In the genomic region with DNA sequence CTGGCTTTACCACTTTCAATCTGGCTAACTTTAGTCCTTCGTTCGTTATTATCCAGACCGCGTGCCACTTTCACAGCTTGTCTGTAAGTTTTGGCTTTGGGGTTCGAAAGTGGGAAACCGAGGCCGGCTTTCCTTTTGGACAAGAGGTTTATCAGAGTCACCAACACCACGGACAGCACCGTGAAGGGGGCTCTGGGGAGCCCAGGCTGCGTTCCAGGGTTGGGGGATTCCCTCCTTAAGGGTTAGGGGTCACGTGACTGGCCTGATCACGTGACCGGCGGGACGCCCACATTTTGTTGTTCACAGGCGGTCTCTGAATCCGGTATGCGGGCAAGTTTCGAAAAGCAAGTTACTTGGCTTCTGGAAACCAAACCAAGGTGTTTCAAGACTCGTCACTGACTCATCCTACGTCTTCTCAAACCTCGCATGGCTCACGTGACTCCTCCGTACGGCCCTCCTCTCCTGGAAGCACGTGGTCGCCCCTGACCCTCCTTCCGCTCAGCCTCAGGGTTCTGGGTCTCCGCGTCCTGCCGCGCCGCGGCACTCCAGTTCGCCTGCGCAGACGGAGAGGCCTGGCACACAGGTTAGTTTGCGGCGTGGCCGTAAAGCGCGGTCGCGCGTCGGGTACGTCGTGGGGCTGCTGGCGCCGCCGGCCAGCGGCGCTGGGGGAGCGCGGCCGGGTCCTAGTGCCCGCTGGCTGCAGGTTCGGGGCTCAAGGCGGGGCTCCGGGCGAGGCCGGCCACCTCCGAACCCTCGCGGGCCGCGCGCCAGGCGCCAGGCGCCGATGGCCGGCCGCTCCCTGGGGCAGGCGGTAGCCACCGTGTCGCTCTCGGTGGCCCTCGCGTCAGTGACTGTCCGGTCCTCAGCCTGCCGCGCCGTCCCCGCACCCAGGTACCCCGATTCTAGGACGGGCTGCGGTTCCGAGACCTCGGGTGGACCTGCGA, we compare ENCODE assay signal across 8 mouse cellular contexts. TPM values are rescaled to one million over a fixed set of nuclear protein-coding genes. Genes with fewer than 3 reads are reported as not detected.
DNase-seq lines count a peak whose midpoint lies in the region; ATAC-seq and TF ChIP-seq lines count a peak whose summit lies in the region.

TSS of gene Nudt9 (plus strand) at position 51 of the 944 bp plus-strand sequence.

- ATAC-seq in forebrain, embryonic 11.5 days (replicated peaks; ENCODE audit: low FRiP score) = peak; percentile 99
- peak; percentile 96 for ATAC-seq in heart, embryonic 16.5 days (replicated peaks; ENCODE audit: extremely low read depth, insufficient read depth, low FRiP score)
- ATAC-seq in liver, embryonic 15.5 days (ENCODE audit: insufficient read depth) = peak; percentile 92
- ATAC-seq in neural tube, embryonic 12.5 days (ENCODE audit: low FRiP score, low read depth) = peak; percentile 99

- WGBS in forebrain, embryonic 11.5 days = 5% methylated on average over 90 of the region's 90 CpGs
- WGBS in heart, embryonic 16.5 days = 5% methylated on average over 90 of the region's 90 CpGs
- 3% methylated on average over 85 of the region's 90 CpGs for WGBS in liver, embryonic 15.5 days (ENCODE audit: insufficient replicate concordance)
- WGBS in neural tube, embryonic 12.5 days = 6% methylated on average over 90 of the region's 90 CpGs

- TF ChIP-seq POLR2A in CH12.LX (IDR thresholded peaks at IDR 0.05; ENCODE audit: low read depth, low read length) = peak; percentile 81

- H3K27me3 ChIP-seq in CH12.LX (replicated peaks) = no peaks in the 10 kb centered on the region
- H3K27me3 ChIP-seq in forebrain, embryonic 11.5 days (ENCODE audit: control insufficient read depth, insufficient read depth, low read length) = no peaks in the 10 kb centered on the region
- H3K27me3 ChIP-seq in heart, embryonic 16.5 days (ENCODE audit: control insufficient read depth, insufficient read depth, low read length) = no peaks in the 10 kb centered on the region
- H3K27me3 ChIP-seq in liver, embryonic 15.5 days = no peaks in the 10 kb centered on the region
- no peaks in the 10 kb centered on the region for H3K27me3 ChIP-seq in neural tube, embryonic 12.5 days (replicated peaks)

- no peak for TF ChIP-seq CTCF in CH12.LX (conservative IDR thresholded peaks at IDR 0.05 in 1 of 2, IDR thresholded peaks at IDR 0.05 in 1 of 2; ENCODE audit: low read depth in 2 of 2, low read length in 2 of 2)

- TF ChIP-seq EP300 in CH12.LX (IDR thresholded peaks at IDR 0.05; ENCODE audit: low read length) = no peak; the same call in 1 of the 2 replicates

- H3K9me3 ChIP-seq in CH12.LX (replicated peaks; ENCODE audit: low read length) = no peaks in the 10 kb centered on the region
- no peaks in the 10 kb centered on the region for H3K9me3 ChIP-seq in forebrain, embryonic 11.5 days (ENCODE audit: control insufficient read depth, low read length)
- H3K9me3 ChIP-seq in heart, embryonic 16.5 days (replicated peaks; ENCODE audit: control insufficient read depth, low read length) = no peaks in the 10 kb centered on the region
- no peaks in the 10 kb centered on the region for H3K9me3 ChIP-seq in liver, embryonic 15.5 days (replicated peaks)
- no peaks in the 10 kb centered on the region for H3K9me3 ChIP-seq in neural tube, embryonic 12.5 days

- peak within 1 kb of the TSS; percentile 92 for H3K4me2 ChIP-seq in CH12.LX (ENCODE audit: insufficient read depth, low read depth, poor library complexity, severe bottlenecking)
- peak within 1 kb of the TSS; percentile 64 for H3K4me2 ChIP-seq in forebrain, embryonic 11.5 days (ENCODE audit: low read depth, low read length, severe bottlenecking)
- H3K4me2 ChIP-seq in heart, embryonic 16.5 days (ENCODE audit: low read depth, low read length) = peak within 1 kb of the TSS; percentile 92
- peak within 1 kb of the TSS; percentile 90 for H3K4me2 ChIP-seq in liver, embryonic 15.5 days
- peak within 1 kb of the TSS; percentile 68 for H3K4me2 ChIP-seq in neural tube, embryonic 12.5 days (replicated peaks)

- DNase-seq in CH12.LX (ENCODE audit: extremely low read depth) = peak; percentile 98
- DNase-seq in c-Kit-positive CD71-positive TER-119-negative erythroid progenitor cells, embryonic 14.5 days (ENCODE audit: low read depth) = peak; percentile 91
- peak; percentile 97 for DNase-seq in forebrain, embryonic 11.5 days (ENCODE audit: low spot score)
- DNase-seq in kidney, postnatal 36 days = peak; percentile 99
- peak; percentile 98 for DNase-seq in telencephalon, adult 2 months (ENCODE audit: low read depth, low spot score)

- H3K4me3 ChIP-seq in CH12.LX (replicated peaks in 1 of 3; ENCODE audit: low read depth in 2 of 3, low read length in 2 of 3, poor library complexity in 1 of 3) = peak within 1 kb of the TSS; percentile 94 to 99 (median 96)
- peak within 1 kb of the TSS; percentile 76 for H3K4me3 ChIP-seq in forebrain, embryonic 11.5 days (ENCODE audit: low read depth, low read length)
- H3K4me3 ChIP-seq in heart, embryonic 16.5 days (ENCODE audit: low read length) = peak within 1 kb of the TSS; percentile 84
- peak within 1 kb of the TSS; percentile 91 for H3K4me3 ChIP-seq in liver, embryonic 15.5 days (replicated peaks)
- peak within 1 kb of the TSS; percentile 69 for H3K4me3 ChIP-seq in neural tube, embryonic 12.5 days

- H3K36me3 ChIP-seq in CH12.LX (replicated peaks in 1 of 2; ENCODE audit: control insufficient read depth in 1 of 2, insufficient read depth in 1 of 2, low read length in 1 of 2) = peaks cover 5 to 19% of the 10 kb centered on the region in 2 experiments
- H3K36me3 ChIP-seq in forebrain, embryonic 11.5 days (ENCODE audit: control insufficient read depth, insufficient read depth, low read length) = no peaks in the 10 kb centered on the region
- H3K36me3 ChIP-seq in heart, embryonic 16.5 days (ENCODE audit: control insufficient read depth, insufficient read depth) = peaks cover 11% of the 10 kb centered on the region
- H3K36me3 ChIP-seq in liver, embryonic 15.5 days (replicated peaks) = peaks cover 17% of the 10 kb centered on the region
- H3K36me3 ChIP-seq in neural tube, embryonic 12.5 days = peaks cover 11% of the 10 kb centered on the region

- dilution Hi-C loops in CH12.LX (cut with MboI; ENCODE audit: extremely low pct_ligation_motif_present, extremely low pct_unique_long_range_greater_than_20kb, low sequenced_read_pairs) = no loop called here

- peaks cover 9% of the 10 kb centered on the region for H3K79me2 ChIP-seq in CH12.LX (replicated peaks; ENCODE audit: control insufficient read depth, extremely low read depth, insufficient read depth, poor library complexity, severe bottlenecking)

- peak within 1 kb of the TSS; percentile 90 for H3K27ac ChIP-seq in CH12.LX (ENCODE audit: insufficient read depth, low read depth)
- H3K27ac ChIP-seq in forebrain, embryonic 11.5 days (ENCODE audit: low read depth, low read length) = peak within 1 kb of the TSS; percentile 71
- peak within 1 kb of the TSS; percentile 91 for H3K27ac ChIP-seq in heart, embryonic 16.5 days (ENCODE audit: low read length)
- H3K27ac ChIP-seq in liver, embryonic 15.5 days (replicated peaks) = peak within 1 kb of the TSS; percentile 96
- H3K27ac ChIP-seq in neural tube, embryonic 12.5 days = peak within 1 kb of the TSS; percentile 37; the same call in 1 of the 2 replicates

- H3K9ac ChIP-seq in CH12.LX (ENCODE audit: insufficient read depth, low read depth) = peak within 1 kb of the TSS; percentile 95
- H3K9ac ChIP-seq in forebrain, embryonic 11.5 days (ENCODE audit: low read length) = peak within 1 kb of the TSS; percentile 88
- peak within 1 kb of the TSS; percentile 91 for H3K9ac ChIP-seq in heart, embryonic 16.5 days (ENCODE audit: low read length)
- H3K9ac ChIP-seq in liver, embryonic 15.5 days = peak within 1 kb of the TSS; percentile 97
- peak within 1 kb of the TSS; percentile 80 for H3K9ac ChIP-seq in neural tube, embryonic 12.5 days

- in situ Hi-C loops in CH12.LX (cut with MboI; ENCODE audit: low pct_ligation_motif_present, low pct_unique_long_range_greater_than_20kb, low sequenced_read_pairs) = no loop called here

- TF ChIP-seq RAD21 in CH12.LX (IDR thresholded peaks at IDR 0.05; ENCODE audit: low read depth, low read length) = no peak

- H3K4me1 ChIP-seq in CH12.LX (ENCODE audit: control insufficient read depth in 1 of 2, insufficient read depth in 2 of 2) = peaks cover 8 to 44% of the 10 kb centered on the region in 2 experiments
- no peaks in the 10 kb centered on the region; the same call in 1 of the 2 replicates for H3K4me1 ChIP-seq in forebrain, embryonic 11.5 days (replicated peaks; ENCODE audit: control insufficient read depth, insufficient read depth, low read length)
- peaks cover 15% of the 10 kb centered on the region for H3K4me1 ChIP-seq in heart, embryonic 16.5 days (ENCODE audit: control insufficient read depth, insufficient read depth, low read length)
- H3K4me1 ChIP-seq in liver, embryonic 15.5 days (replicated peaks) = peaks cover 54% of the 10 kb centered on the region
- peaks cover 12% of the 10 kb centered on the region for H3K4me1 ChIP-seq in neural tube, embryonic 12.5 days

TF ChIP-seq in CH12.LX, 34 proteins besides CTCF, POLR2A, EP300 and RAD21 (continues in another document):
- TF ChIP-seq BHLHE40 (IDR thresholded peaks at IDR 0.05; ENCODE audit: low read depth, low read length) (peak; percentile 99), HCFC1 (IDR thresholded peaks at IDR 0.05; ENCODE audit: low read depth, low read length) (peak; percentile 80), MEF2A (IDR thresholded peaks at IDR 0.05; ENCODE audit: borderline replicate concordance, low read depth, low read length) (peak; percentile 63), GABPA (IDR thresholded peaks at IDR 0.05; ENCODE audit: insufficient replicate concordance, low read depth, low read length) (no peak), E2F4 (IDR thresholded peaks at IDR 0.05; ENCODE audit: insufficient replicate concordance, low read depth, low read length) (no peak), ZC3H11A (IDR thresholded peaks at IDR 0.05; ENCODE audit: low read depth, low read length) (no peak), SIN3A (IDR thresholded peaks at IDR 0.05; ENCODE audit: low read length) (peak; percentile 91), TCF12 (IDR thresholded peaks at IDR 0.05; ENCODE audit: low read depth, low read length) (peak; percentile 60), USF1 (IDR thresholded peaks at IDR 0.05; ENCODE audit: low read depth, low read length) (peak; percentile 99), CHD2 (IDR thresholded peaks at IDR 0.05; ENCODE audit: low read length) (peak; percentile 53; the same call in 1 of the 2 replicates), NRF1 (IDR thresholded peaks at IDR 0.05; ENCODE audit: low read depth, low read length) (peak; percentile 94)

RNA-seq across cellular contexts. Expression of gene Nudt9, which starts in this region (rescaled TPM):
- total RNA-seq in CH12.LX (2012; rRNA removed) (58.5 and 63.8 TPM in 2 replicates), CH12.LX (2014; rRNA removed) (63.5 and 65.3 TPM in 2 replicates)
- 83.8 and 92.8 TPM in 2 replicates for polyA plus RNA-seq in CH12.LX (2012; ENCODE audit: insufficient read length, low read depth)
- 61.3 and 65.2 TPM in 2 replicates for polyA plus RNA-seq in forebrain, embryonic 11.5 days (2014; fragmentation: Nextera tagmentation; extraction: Ambion mirVana)
- 54.0 and 55.7 TPM in 2 replicates for polyA plus RNA-seq in heart, embryonic 16.5 days (2015; fragmentation: Nextera tagmentation; extraction: Ambion mirVana)
- polyA plus RNA-seq in liver, embryonic 15.5 days (2015; fragmentation: Nextera tagmentation; extraction: Ambion mirVana) = 69.4 and 69.6 TPM in 2 replicates
- 78.1 and 81.7 TPM in 2 replicates for polyA plus RNA-seq in neural tube, embryonic 12.5 days (2016; fragmentation: Nextera tagmentation; extraction: Ambion mirVana)

Comparison
In these comparisons a context has a peak if more than half of its experiments do, and no peak if none do; other contexts are left out.
1. Peak in every context shown above with its lines: DNase-seq, ATAC-seq, H3K4me3 ChIP-seq and H3K27ac ChIP-seq.
2. H3K27ac ChIP-seq: peak in every context shown above with its lines; median percentile 96 in liver, embryonic 15.5 days; 91 in heart, embryonic 16.5 days; 90 in CH12.LX; 71 in forebrain, embryonic 11.5 days; 37 in neural tube, embryonic 12.5 days.